Mouse (Mus musculus): ENCODE results near the gene Nt5m. TPM values are rescaled to one million over a fixed set of nuclear protein-coding genes. Genes with fewer than 3 reads are reported as not detected.

Nt5m gene
- total RNA-seq, 2 experiments from 2014 or later: 15.7 to 18.8 TPM

- ATAC-seq (replicated peaks; ENCODE audit: poor library complexity): no peak
These were observed 61.7 kb downstream of the Nt5m start for GRCm38 (mm10) chr11:59900995-59901394.

GRCm38 (mm10) chr11:59902045-59902726 is 62.9 kb downstream of the Nt5m start:
- peak; percentile 77 for ATAC-seq (replicated peaks; ENCODE audit: poor library complexity)

- no peak for ATAC-seq (replicated peaks; ENCODE audit: poor library complexity)
These were observed 67.4 kb downstream of the Nt5m start for GRCm38 (mm10) chr11:59906521-59907123.

- no peak for ATAC-seq (replicated peaks; ENCODE audit: poor library complexity)
These were observed 69.2 kb downstream of the Nt5m start for GRCm38 (mm10) chr11:59908446-59908845.

- ATAC-seq (replicated peaks; ENCODE audit: poor library complexity): peak; percentile 80
These were observed 71.3 kb downstream of the Nt5m start for GRCm38 (mm10) chr11:59910586-59910985.

GRCm38 (mm10) chr11:59911523-59911922 is 72.3 kb downstream of the Nt5m start:
- no peak for ATAC-seq (replicated peaks; ENCODE audit: poor library complexity)

- ATAC-seq (replicated peaks; ENCODE audit: poor library complexity): no peak
These were observed 74.5 kb downstream of the Nt5m start for GRCm38 (mm10) chr11:59913702-59914101.

GRCm38 (mm10) chr11:59918014-59918413 is 78.8 kb downstream of the Nt5m start:
- 0 out of 2 replicates have a peak, but pooled peaks have one; percentile 10 for ATAC-seq (replicated peaks; ENCODE audit: poor library complexity)

GRCm38 (mm10) chr11:59919401-59919800 is 80.2 kb downstream of the Nt5m start:
- ATAC-seq (replicated peaks; ENCODE audit: poor library complexity): peak; percentile 70

GRCm38 (mm10) chr11:59920331-59920730 is 81.1 kb downstream of the Nt5m start:
- peak; percentile 67 for ATAC-seq (replicated peaks; ENCODE audit: poor library complexity)

GRCm38 (mm10) chr11:59921265-59921664 is 82.0 kb downstream of the Nt5m start:
- ATAC-seq (replicated peaks; ENCODE audit: poor library complexity): peak; percentile 32

GRCm38 (mm10) chr11:59930031-59930430 is 90.8 kb downstream of the Nt5m start:
- no peak for ATAC-seq (replicated peaks; ENCODE audit: poor library complexity)

Other genes with a start within 250 kb of the Nt5m start
- gene Olfr223, start 246.2 kb upstream of the Nt5m start, total RNA-seq (2015): not detected in 2 replicates
- not detected in 2 replicates for gene Olfr223, start 246.2 kb upstream of the Nt5m start, total RNA-seq (2017)
- 32.2 and 36.8 TPM in 2 replicates for gene Mprip, start 178.1 kb upstream of the Nt5m start, total RNA-seq (2015)
- 69.9 and 72.6 TPM in 2 replicates for gene Mprip, start 178.1 kb upstream of the Nt5m start, total RNA-seq (2017)
- gene Pld6, start 51.8 kb upstream of the Nt5m start, total RNA-seq (2015): 0.37 and 1.1 TPM in 2 replicates
- gene Pld6, start 51.8 kb upstream of the Nt5m start, total RNA-seq (2017): 0.91 and 1.3 TPM in 2 replicates
- gene Flcn, start 29.4 kb upstream of the Nt5m start, total RNA-seq (2015): 11.1 and 15.6 TPM in 2 replicates
- gene Flcn, start 29.4 kb upstream of the Nt5m start, total RNA-seq (2017): 15.8 and 18.4 TPM in 2 replicates
- 222 and 236 TPM in 2 replicates for gene Cops3, start 391 bp downstream of the Nt5m start, total RNA-seq (2015)
- 201 and 214 TPM in 2 replicates for gene Cops3, start 391 bp downstream of the Nt5m start, total RNA-seq (2017)
- gene Med9, start 108.8 kb downstream of the Nt5m start, total RNA-seq (2015): 19.1 and 19.8 TPM in 2 replicates
- 18.1 and 26.1 TPM in 2 replicates for gene Med9, start 108.8 kb downstream of the Nt5m start, total RNA-seq (2017)
- gene Rasd1, start 125.5 kb downstream of the Nt5m start, total RNA-seq (2015): 0.72 and 1.4 TPM in 2 replicates
- 0.10 TPM in 1 of 2 replicates, not detected in the other for gene Rasd1, start 125.5 kb downstream of the Nt5m start, total RNA-seq (2017)
- gene Pemt, start 207.0 kb downstream of the Nt5m start, total RNA-seq (2015): 14.2 and 20.6 TPM in 2 replicates
- gene Pemt, start 207.0 kb downstream of the Nt5m start, total RNA-seq (2017): 4.3 and 7.7 TPM in 2 replicates